Mouse (Mus musculus) CH12.LX (cell line): ENCODE measurements around the gene Rfx4. TPM values are rescaled to one million over a fixed set of nuclear protein-coding genes. Genes with fewer than 3 reads are reported as not detected.

Experiments used
- DNase-seq: peaks from one replicate; pipeline ENCODE4 v3.0.0-alpha.2; 2013; ENCODE audit errors: extremely low read depth
- H3K27ac ChIP-seq: 2 replicates; pipeline ENCODE4 v1.5.1; 2012; ENCODE audit warnings: low read depth, mild to moderate bottlenecking, control low read depth, moderate library complexity; ENCODE audit not compliant: insufficient read depth
- H3K27me3 ChIP-seq: replicated peaks from 2 replicates; pipeline ENCODE3; 2012; ENCODE audit warnings: inconsistent platforms
- H3K36me3 ChIP-seq, 2 experiments: replicated peaks in 1 of 2; 2 replicates each; pipeline versions ENCODE3 to v1.6.1; 2012; ENCODE audit warnings: inconsistent platforms in 1 of 2, low read length in 1 of 2, mild to moderate bottlenecking in 1 of 2, mixed read lengths in 1 of 2, moderate library complexity in 1 of 2; ENCODE audit not compliant: control insufficient read depth in 1 of 2, insufficient read depth in 1 of 2
- H3K4me1 ChIP-seq, 2 experiments: 2 replicates each; pipeline ENCODE4 v1.6.1; 2012; ENCODE audit warnings: inconsistent platforms in 1 of 2, moderate library complexity in 1 of 2; ENCODE audit not compliant: insufficient read depth in 2 of 2, control insufficient read depth in 1 of 2
- H3K4me2 ChIP-seq: 2 replicates; pipeline ENCODE4 v1.6.1; 2012; ENCODE audit warnings: low read depth, mild to moderate bottlenecking, control low read depth; ENCODE audit not compliant: poor library complexity, insufficient read depth, severe bottlenecking
- H3K4me3 ChIP-seq, 3 experiments: fragments of 150-350 bp in 1 of 3; sonication (generic) in 1 of 3; replicated peaks in 1 of 3; 2 replicates each; pipeline versions ENCODE3 to v1.5.1; 2011 to 2012; ENCODE audit warnings: low read depth in 2 of 3, low read length in 2 of 3, mild to moderate bottlenecking in 2 of 3, moderate library complexity in 2 of 3, control low read depth in 1 of 3, improper control_type of control experiment in 1 of 3, inconsistent platforms in 1 of 3, mixed read lengths in 1 of 3; ENCODE audit not compliant: poor library complexity in 1 of 3
- H3K79me2 ChIP-seq: replicated peaks from 2 replicates; pipeline ENCODE4 v1.6.1; 2012; ENCODE audit warnings: mild to moderate bottlenecking, moderate library complexity; ENCODE audit not compliant: control insufficient read depth, poor library complexity, insufficient read depth, severe bottlenecking; ENCODE audit errors: extremely low read depth
- H3K9ac ChIP-seq: 2 replicates; pipeline ENCODE4 v1.6.1; 2012; ENCODE audit warnings: low read depth, mild to moderate bottlenecking, control low read depth, moderate library complexity; ENCODE audit not compliant: insufficient read depth
- H3K9me3 ChIP-seq: replicated peaks from 2 replicates; pipeline ENCODE3; 2012; ENCODE audit warnings: low read length, inconsistent platforms, mixed read lengths
- CTCF ChIP-seq, 2 experiments: IDR thresholded peaks in 1 of 2; conservative IDR thresholded peaks in 1 of 2; 2 replicates each; pipeline ENCODE4 v1.5.1; 2011 to 2012; ENCODE audit warnings: low read depth in 2 of 2, low read length in 2 of 2, improper control_type of control experiment in 1 of 2, inconsistent platforms in 1 of 2, mild to moderate bottlenecking in 1 of 2, moderate library complexity in 1 of 2
- EP300 ChIP-seq: IDR thresholded peaks from 2 replicates; pipeline ENCODE4 v1.6.1; 2011; ENCODE audit warnings: low read length, improper control_type of control experiment
- ETS1 ChIP-seq: conservative IDR thresholded peaks from 2 replicates; pipeline ENCODE4 v1.6.1; 2012; ENCODE audit warnings: low read depth, mild to moderate bottlenecking, inconsistent platforms, low read length, improper control_type of control experiment, moderate library complexity
- GABPA ChIP-seq: IDR thresholded peaks from 2 replicates; pipeline ENCODE4 v1.6.1; 2012; ENCODE audit warnings: low read depth, low read length, improper control_type of control experiment, inconsistent platforms; ENCODE audit not compliant: insufficient replicate concordance
- JUND ChIP-seq: conservative IDR thresholded peaks from 2 replicates; pipeline ENCODE4 v1.6.1; 2011; ENCODE audit warnings: low read depth, low read length, improper control_type of control experiment
- MAFK ChIP-seq: IDR thresholded peaks from 2 replicates; pipeline ENCODE4 v1.6.1; 2011; ENCODE audit warnings: low read length, improper control_type of control experiment; ENCODE audit not compliant: insufficient replicate concordance
- MAX ChIP-seq: IDR thresholded peaks from 2 replicates; pipeline ENCODE4 v1.6.1; 2011; ENCODE audit warnings: low read length, improper control_type of control experiment
- MAZ ChIP-seq: IDR thresholded peaks from 2 replicates; pipeline ENCODE4 v1.6.1; 2012; ENCODE audit warnings: low read depth, mild to moderate bottlenecking, inconsistent platforms, low read length, improper control_type of control experiment, moderate library complexity
- MEF2A ChIP-seq: IDR thresholded peaks from 2 replicates; pipeline ENCODE4 v1.6.1; 2014; ENCODE audit warnings: low read depth, mild to moderate bottlenecking, inconsistent platforms, low read length, improper control_type of control experiment, borderline replicate concordance
- PAX5 ChIP-seq: IDR thresholded peaks from 2 replicates; pipeline ENCODE4 v1.6.1; 2012; ENCODE audit warnings: low read length, inconsistent platforms, mixed read lengths
- POLR2AphosphoS2 ChIP-seq: IDR thresholded peaks from 2 replicates; pipeline ENCODE4 v1.6.1; 2011; ENCODE audit warnings: low read depth, low read length, improper control_type of control experiment
- RCOR1 ChIP-seq: conservative IDR thresholded peaks from 2 replicates; pipeline ENCODE4 v1.6.1; 2012; ENCODE audit warnings: low read depth, mild to moderate bottlenecking, inconsistent platforms, low read length, improper control_type of control experiment
- SMC3 ChIP-seq: IDR thresholded peaks from 2 replicates; pipeline ENCODE4 v1.6.1; 2011; ENCODE audit warnings: low read depth, low read length, improper control_type of control experiment
- USF2 ChIP-seq: conservative IDR thresholded peaks from 2 replicates; pipeline ENCODE4 v1.6.1; 2011; ENCODE audit warnings: low read depth, low read length, improper control_type of control experiment
- ZC3H11A ChIP-seq: IDR thresholded peaks from 2 replicates; pipeline ENCODE4 v1.6.1; 2012; ENCODE audit warnings: low read depth, mild to moderate bottlenecking, inconsistent platforms, low read length, improper control_type of control experiment
- ZMIZ1 ChIP-seq: IDR thresholded peaks from 2 replicates; pipeline ENCODE4 v1.6.1; 2012; ENCODE audit warnings: low read depth, mild to moderate bottlenecking, inconsistent platforms, low read length, improper control_type of control experiment
- ZNF384 ChIP-seq: IDR thresholded peaks from 2 replicates; pipeline ENCODE4 v1.6.1; 2012; ENCODE audit warnings: low read depth, low read length, improper control_type of control experiment, inconsistent platforms
- dilution Hi-C: fragments of 300-500 bp; cut with MboI; formaldehyde crosslinking; loops from 2 replicates; pipeline ENCODE4 v1.14.3; 2020; ENCODE audit warnings: low sequenced_read_pairs; ENCODE audit not compliant: extremely low pct_unique_long_range_greater_than_20kb, extremely low pct_ligation_motif_present
- in situ Hi-C: fragments of 300-500 bp; cut with MboI; formaldehyde crosslinking; loops from 3 replicates; pipeline ENCODE4 v1.14.3; 2019; ENCODE audit warnings: low sequenced_read_pairs, low pct_ligation_motif_present, low pct_unique_long_range_greater_than_20kb, mixed read lengths
- polyA plus RNA-seq: library from polyadenylated mRNA; unstranded; fragments of >175 nt; gene quantifications from 2 replicates; pipeline ENCODE4 v1.2.1, GENCODE M21; 2012; ENCODE audit warnings: low read depth; ENCODE audit not compliant: insufficient read length
- total RNA-seq, 2 experiments: library from RNA; depleted of rRNA; stranded (reverse); fragments of 300-350 nt in 1 of 2; fragments of >200 nt in 1 of 2; gene quantifications; 2 replicates each; pipeline ENCODE4 v1.2.3; 2012 to 2014

Gene Rfx4
- total and polyA plus RNA-seq, 3 experiments: 0.04 TPM; not detected in 2

GRCm38 (mm10) chr10:84901676-84902075 lies 145.8 kb downstream of the Rfx4 start:
- Histone ChIP-seq H3K4me1 (peaks cover 15 to 42% of the 10 kb centered on the region in 2 experiments), H3K36me3 (no peaks in the 10 kb centered on the region), H3K4me3 (no peak overlapping the region), H3K27me3 (no peaks in the 10 kb centered on the region), H3K27ac (no peak overlapping the region), H3K9ac (no peak overlapping the region), H3K9me3 (no peaks in the 10 kb centered on the region), H3K4me2 (no peak overlapping the region), H3K79me2 (no peaks in the 10 kb centered on the region)
- DNase-seq: no peak
- in situ Hi-C loops (no loop called here), dilution Hi-C loops (no loop called here)
- TF ChIP-seq GABPA (no peak), MEF2A (no peak), JUND (no peak), RCOR1 (no peak), MAZ (no peak), MAFK (no peak), SMC3 (no peak), ETS1 (no peak), CTCF (conservative IDR thresholded peaks at IDR 0.05 in 1 of 2, IDR thresholded peaks at IDR 0.05 in 1 of 2; ENCODE audit: low read depth in 2 of 2, low read length in 2 of 2) (no peak), USF2 (no peak), ZNF384 (no peak), ZMIZ1 (no peak), POLR2AphosphoS2 (no peak), PAX5 (no peak), MAX (no peak)

GRCm38 (mm10) chr10:84902213-84902612 lies 146.4 kb downstream of the Rfx4 start:
- dilution Hi-C loops: no loop called here

More at GRCm38 (mm10) chr10:84902213-84902612, 146.4 kb downstream of the Rfx4 start:
- Histone ChIP-seq H3K9ac (no peak overlapping the region), H3K27ac (no peak overlapping the region), H3K4me2 (no peak overlapping the region), H3K4me3 (no peak overlapping the region), H3K4me1 (peaks cover 12 to 38% of the 10 kb centered on the region in 2 experiments), H3K9me3 (no peaks in the 10 kb centered on the region), H3K27me3 (no peaks in the 10 kb centered on the region), H3K79me2 (no peaks in the 10 kb centered on the region), H3K36me3 (no peaks in the 10 kb centered on the region)
- in situ Hi-C loops: no loop called here
- DNase-seq: peak; percentile 24
- TF ChIP-seq EP300: peak; percentile 43
- TF ChIP-seq ETS1: peak; percentile 69; the same call in 1 of the 2 replicates
- TF ChIP-seq ZMIZ1: no peak
- TF ChIP-seq MEF2A: peak; percentile 21; the same call in 1 of the 2 replicates
- TF ChIP-seq ZC3H11A: no peak
